Mouse (Mus musculus) adrenal gland, adult 8-10 months (tissue): ENCODE results near the gene Bbox1. TPM values are rescaled to one million over a fixed set of nuclear protein-coding genes. Genes with fewer than 3 reads are reported as not detected.

Experiments
- DNase-seq: peaks from one replicate; pipeline ENCODE4 v3.0.0; 2022
- total RNA-seq, 4 experiments: library from RNA; stranded (reverse); gene quantifications; 2 replicates each; pipeline ENCODE4 v1.2.4; 2022

Bbox1 gene
- total RNA-seq = not detected

- DNase-seq = peak; percentile 2
These were observed at the start of gene Bbox1 for GRCm38 (mm10) chr2:110314509-110315155. TSS of gene Bbox1 (minus strand) at chr2:110314560.

DNA sequence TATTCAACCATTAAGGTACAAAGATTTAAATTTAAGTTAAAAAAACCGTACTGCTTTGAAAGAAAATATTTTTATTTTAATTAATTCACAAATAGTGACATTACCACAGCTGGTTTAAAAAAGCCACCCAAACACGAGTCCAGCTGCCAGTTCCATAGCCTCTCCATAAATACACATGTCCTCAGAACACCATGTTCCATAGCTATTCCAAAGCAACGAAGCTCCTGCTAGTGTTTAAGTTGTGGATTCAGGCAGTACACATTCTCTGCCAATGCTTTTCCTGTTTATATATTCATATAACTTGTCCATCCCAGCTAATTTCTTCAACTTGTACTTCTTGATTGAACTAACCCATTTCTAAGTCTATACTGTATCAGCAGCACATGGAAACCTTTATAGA lies 49.5 kb upstream of the Bbox1 start:
- no peak for DNase-seq

DNA sequence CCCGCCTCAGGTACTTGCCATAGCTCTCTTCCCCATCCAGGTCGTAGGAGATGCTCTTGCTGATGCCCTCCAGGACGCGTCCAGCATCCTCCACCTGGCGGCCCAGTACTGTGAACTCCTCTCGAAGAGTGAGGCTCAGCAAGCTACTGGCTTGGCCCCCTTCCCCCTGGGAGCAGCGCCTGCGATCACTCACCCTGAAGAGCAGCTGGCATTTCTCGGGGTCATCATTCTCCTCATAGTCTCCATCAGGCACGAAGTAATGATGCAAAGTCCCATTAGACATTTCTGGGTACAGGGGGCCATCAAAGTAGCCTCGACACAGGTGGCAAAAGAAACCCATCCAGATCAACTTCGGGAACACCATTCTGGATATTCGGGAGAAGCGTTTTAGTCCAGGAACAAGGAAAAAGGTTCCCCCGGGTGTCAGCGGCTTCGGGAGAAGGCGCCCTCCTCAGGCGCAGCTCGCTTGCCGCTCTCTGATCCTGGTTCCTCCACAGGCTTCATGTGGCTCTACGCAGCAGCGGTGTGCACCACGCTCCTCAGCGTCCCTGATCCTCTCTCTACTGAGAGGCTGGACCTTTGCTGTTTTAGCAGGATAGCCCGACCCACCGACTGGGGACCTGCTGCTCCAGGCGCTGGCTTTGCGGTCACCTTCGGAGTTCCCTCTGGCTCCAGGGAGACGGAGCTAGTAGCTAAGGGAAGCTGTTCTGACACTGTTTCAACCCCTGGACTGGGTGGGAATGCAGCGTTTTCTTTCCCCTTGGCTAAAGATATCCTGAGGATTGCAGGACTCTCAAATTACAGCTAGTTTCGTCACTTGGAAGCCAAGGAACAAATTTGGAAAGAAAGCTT lies 48.3 kb upstream of the Bbox1 start, which contains the start of gene Fibin:
Gene Fibin, minus strand, starts transcription at position 752 of the 852 bp plus-strand sequence.
- DNase-seq = peak; percentile 4

- DNase-seq = no peak
These were observed 39.1 kb upstream of the Bbox1 start for GRCm38 (mm10) chr2:110353302-110353970.

GRCm38 (mm10) chr2:110351843-110352251 lies 37.5 kb upstream of the Bbox1 start:
- DNase-seq = no peak

- no peak for DNase-seq
These were observed 37.0 kb upstream of the Bbox1 start for GRCm38 (mm10) chr2:110351406-110351805.

- DNase-seq = no peak
These were observed 14.6 kb upstream of the Bbox1 start for GRCm38 (mm10) chr2:110328953-110329352.

DNA sequence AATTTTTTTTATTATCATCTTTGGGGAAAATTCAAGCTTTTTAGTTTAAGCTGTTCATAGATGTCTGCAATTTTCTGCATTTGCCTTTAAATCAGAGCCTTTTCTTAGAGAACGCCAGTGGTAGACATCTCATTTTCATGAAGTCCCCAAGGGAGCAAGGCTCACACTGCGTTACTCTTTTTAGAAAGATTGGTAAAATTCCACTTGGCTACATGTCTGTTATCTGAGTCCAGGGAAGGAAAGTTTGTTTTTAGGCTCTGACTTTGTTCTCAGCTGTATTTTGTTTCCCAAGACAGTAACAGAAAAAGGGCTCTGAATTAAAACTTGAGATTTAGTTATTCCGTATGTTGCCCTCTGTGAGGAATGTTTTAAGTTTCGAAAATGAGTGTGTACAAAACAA lies 5.6 kb upstream of the Bbox1 start:
- no peak for DNase-seq

GRCm38 (mm10) chr2:110319266-110319665 lies 4.9 kb upstream of the Bbox1 start:
- no peak for DNase-seq

DNA sequence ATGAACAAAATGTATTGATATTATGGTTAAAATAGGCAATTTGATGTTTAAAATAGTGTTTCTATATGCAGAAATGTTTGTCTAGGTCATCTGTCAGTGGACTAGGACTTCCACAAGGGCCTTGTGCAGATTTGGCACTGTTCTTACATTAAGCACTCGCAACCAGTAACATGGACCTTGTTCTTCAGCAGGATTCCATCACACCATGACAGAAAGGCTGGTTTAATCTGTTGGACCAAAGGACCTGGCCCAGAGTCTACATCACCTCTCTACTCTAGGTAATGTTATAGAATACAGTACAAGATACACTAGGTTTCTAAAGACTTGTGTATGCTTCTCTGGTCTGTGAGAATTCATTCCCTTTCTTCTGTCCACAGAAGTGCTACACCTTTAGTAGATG lies 4.4 kb upstream of the Bbox1 start:
- no peak for DNase-seq

- DNase-seq = no peak
These were observed 1.9 kb upstream of the Bbox1 start for GRCm38 (mm10) chr2:110316116-110316883.

DNA sequence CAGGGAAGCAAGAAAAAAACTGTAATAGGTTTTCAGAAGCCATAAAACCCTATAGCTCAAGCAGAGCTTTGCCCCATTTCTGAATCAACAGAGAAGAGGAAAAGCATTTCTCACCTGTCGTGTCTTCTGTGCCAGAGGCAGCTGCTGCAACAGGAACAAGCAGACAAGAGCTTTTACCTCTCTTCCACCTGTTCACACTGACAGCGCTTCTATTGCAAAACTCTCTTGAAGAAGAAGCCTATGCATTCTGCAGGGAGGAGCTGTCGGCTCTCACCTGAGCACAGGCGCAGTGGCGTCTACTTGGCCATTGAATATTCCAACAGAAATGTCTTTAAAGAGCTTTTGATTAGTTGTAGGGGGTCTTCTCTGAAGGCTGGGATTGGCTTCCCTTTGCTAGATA lies 286 bp downstream of the Bbox1 start:
- no peak for DNase-seq

DNA sequence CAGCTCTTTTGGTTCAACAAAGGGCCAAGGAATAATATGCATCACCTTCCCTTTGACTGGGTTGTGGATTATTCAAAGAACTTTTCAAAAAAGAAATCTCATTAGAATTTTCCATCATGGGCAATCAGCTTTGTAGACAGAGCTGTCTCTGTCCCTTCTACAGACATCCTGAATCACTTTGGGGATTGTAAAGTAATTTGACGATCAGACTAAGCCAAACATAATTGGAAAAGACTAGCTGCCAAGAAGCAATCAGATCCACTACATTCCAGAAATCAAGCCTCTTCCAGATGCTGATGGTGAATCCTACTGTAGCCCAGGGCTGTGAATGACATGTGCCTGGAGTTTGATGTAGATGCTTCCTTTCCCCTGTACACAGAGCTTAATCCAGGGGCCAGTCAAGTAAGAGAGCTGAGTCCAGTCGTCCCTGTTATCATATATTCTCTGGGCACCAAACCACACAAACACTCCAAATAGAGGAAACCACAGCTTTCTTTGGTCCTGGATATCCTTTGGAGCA lies 995 bp downstream of the Bbox1 start:
- DNase-seq = no peak

GRCm38 (mm10) chr2:110305358-110306283 lies 8.7 kb downstream of the Bbox1 start:
- no peak for DNase-seq

- no peak for DNase-seq
These were observed 12.1 kb downstream of the Bbox1 start for GRCm38 (mm10) chr2:110302261-110302660.

DNA sequence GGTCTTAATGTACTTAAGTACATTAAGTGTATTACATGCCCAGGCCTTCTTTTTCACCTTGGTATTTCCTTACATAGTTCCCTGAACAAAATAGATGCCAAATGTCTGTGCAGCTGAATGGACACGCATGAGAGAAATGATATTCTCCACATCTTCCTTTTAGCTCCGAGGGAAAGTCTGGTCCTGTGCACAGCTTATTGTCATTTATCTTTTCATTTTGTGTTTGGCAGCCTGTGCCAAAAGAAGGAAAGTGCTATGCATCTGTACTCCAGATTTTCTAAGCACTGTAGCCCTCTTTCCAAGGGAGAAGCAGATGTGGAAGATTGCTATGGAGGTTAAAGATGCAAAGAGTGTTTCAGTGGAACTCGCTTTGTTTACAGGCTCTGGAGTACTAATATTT lies 13.0 kb downstream of the Bbox1 start:
- DNase-seq = no peak

DNA sequence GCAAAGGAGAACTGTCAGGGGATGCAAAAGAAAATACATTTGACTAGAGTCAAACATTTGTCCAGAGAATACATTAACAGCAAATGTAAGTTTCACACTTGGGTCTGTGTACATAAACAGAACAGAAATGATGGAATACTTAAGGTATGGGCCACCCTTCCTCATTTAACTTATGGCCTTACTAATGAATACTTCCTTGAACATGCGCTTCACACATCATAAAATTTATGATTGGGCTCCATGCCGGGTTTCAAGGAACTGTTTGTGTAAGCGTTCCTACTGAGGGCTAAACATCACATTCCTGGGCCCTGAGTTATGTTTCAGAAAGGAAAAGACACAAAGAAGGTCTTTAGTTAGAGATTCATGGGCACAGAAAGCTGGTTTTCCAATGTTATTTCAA lies 19.4 kb downstream of the Bbox1 start:
- no peak for DNase-seq

DNA sequence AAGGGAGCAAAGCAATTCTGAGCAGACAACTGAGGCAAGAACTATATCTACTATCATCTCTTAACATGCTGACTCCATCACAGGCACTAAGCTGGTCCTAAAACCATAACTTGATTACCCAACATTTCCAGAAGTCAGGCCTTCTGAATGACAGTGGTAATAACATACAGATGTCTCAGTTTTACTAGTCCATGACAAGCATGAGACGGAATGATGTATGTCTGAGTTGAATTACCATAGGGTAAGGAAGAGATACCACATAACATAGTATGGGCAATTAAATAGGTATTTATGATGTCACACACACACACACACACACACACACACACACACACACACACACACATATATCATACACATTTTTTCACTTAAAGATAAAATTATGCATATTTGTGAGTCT lies 26.4 kb downstream of the Bbox1 start:
- no peak for DNase-seq

DNA sequence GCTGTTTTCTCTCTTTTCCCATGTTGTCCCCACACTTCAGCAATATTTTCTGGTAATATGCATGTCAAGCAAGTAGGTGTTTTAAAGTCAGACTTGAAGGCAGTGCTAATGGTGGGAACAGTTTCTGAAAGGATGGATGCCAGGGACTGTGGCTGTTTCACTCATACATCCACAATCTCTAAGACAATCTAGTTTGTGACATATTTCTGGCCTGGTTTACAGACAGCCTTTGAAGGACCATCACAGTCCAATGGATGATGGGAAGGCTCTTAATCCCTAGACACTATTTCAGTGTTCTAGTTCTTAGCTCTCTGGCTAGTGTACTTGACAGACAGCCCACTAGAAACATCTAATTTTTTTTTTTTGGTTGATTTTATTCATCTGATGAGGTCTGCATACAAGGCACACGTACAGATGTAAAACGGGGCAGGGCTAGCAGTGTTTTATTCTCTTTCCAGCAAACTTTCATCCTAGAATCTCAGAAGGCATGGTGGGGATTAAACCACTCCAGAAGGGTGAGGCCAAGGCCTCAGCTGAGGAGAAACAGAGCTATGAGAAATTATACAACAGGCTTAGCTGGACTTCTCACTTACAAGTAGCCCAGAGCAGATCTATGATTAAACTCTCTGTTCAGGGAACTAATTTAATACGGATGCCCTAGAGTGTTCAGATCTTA lies 28.4 kb downstream of the Bbox1 start:
- DNase-seq = no peak

DNA sequence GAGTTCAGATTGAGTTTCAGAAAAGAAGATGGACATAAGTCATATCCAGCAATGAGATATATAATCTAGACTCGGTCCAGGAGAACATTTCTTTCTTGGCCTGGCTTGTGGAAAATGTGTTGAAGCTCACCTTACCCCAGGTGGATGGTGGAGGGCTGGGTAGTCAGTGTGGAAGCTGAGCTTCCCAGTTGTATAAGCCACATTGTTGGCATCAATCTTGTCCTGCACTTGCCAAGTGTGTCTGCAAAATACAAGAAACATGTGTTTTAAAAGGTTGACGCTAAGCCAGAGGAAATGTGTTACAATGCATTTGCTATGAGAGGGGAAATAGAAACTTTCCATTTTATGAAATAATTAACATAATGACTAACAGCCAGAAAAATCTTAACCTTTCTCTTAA lies 38.9 kb downstream of the Bbox1 start:
- DNase-seq = no peak

- DNase-seq = no peak
These were observed 40.2 kb downstream of the Bbox1 start for GRCm38 (mm10) chr2:110274160-110274559.
